Mouse (Mus musculus) MN1 (cell line): ENCODE data around the gene Henmt1.

Experiments used
- DNase-seq: peaks from one replicate; pipeline ENCODE4 v3.0.0-alpha.2; 2016; ENCODE audit warnings: low spot score

The Henmt1 gene

DNA sequence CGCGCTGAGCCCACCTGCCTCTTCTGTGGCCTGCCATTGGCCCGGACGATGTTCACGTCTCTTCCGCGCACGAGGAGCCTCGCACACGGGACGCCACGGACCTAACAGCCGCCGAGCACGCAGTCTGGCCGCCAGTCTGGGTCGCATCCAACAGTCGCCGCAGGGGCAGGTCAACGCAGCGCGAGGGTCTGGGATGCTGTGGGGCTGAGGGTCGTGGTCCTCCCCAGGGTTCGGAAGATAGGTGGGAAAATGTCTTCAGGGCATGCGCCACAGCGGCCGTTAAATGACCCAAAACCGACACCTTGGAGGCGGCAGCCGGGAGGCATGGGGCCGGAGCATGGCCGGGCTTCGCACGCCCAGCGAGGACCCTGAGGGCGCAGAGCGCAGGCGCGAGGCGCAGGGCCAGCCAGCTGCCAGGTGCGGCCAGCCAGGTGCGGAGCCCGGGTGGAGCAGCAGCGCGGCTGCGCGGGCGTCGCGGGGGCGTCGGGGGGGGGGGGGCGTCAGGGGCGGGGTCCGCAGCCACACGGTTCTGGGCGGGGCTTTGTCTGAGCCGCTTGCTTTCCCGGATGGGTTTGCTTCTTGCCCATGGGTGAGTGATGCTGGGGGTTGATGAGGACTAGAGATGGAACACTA is 444 bp downstream of the Henmt1 start, which contains the start of gene Gm9857:
TSS of gene Gm9857 (minus strand) at position 445 of the 633 bp plus-strand sequence.
- DNase-seq = no peak

DNA sequence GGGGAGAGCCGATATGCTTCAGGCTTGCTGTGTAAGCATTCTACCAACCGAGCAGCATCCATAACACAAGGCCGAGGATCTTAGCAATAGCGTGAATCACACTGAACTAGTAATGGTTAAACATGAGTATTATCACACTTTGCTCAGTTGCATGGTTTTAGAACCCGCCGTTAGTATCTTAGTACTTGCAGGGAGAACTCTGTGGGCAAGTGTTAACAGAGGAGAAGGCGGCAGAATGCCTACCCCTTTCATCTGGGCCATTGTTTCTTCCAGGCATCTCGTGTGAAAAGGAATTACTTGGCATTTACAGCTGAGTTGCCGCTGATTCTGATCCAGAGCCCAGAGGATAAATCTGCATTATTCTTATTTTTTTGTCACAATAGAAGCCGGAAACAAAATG is 1.3 kb downstream of the Henmt1 start:
- DNase-seq = no peak

DNA sequence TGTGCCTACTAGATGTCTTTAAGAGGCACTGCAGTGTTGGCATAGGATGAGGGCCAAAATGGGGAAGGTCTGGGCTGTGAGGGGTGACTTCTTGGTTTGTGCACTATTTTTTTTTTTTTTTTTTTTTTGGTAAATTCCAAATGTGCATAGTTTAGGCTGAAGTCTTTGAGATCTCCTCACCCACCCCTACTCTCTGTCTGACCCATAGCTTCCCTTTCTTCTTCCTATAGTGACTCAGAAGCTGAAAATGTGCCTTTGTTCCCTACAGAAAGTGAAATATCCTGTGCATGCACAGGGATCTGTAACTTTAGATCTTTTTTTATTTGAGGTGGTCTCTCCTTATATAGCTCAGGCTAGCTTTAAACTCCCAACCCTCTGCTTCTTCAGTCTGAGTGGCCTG is 18.3 kb downstream of the Henmt1 start:
- no peak for DNase-seq

DNA sequence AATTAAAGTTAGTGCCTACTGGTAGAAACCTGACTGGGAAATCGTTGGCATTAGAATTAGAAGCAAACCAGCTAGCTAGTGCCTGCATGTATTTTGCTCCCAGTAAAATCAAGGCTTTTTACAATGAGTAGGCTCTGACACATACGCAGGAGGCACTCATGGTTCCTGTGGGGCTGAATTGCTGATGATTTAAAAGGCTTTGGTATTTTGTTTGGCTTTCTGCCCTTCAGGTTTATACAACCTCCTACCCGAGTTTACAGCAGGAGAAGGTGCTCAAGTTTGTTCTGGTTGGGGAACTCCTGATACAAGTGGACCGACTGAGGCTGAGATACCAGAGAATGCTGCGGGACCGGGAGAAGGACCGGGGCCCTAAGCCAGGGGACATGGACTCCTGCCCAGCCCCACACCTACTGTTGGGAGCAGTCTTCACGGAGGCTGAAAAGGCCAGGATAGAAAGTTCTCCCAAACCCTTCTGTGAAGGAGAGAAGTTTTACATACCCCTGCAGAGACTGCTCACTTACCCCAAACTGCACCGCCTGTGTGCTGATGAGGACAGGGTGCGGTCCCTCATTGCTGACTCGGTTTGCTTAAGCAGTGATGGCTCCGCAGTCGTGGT is 20.1 kb downstream of the Henmt1 start:
- no peak for DNase-seq

DNA sequence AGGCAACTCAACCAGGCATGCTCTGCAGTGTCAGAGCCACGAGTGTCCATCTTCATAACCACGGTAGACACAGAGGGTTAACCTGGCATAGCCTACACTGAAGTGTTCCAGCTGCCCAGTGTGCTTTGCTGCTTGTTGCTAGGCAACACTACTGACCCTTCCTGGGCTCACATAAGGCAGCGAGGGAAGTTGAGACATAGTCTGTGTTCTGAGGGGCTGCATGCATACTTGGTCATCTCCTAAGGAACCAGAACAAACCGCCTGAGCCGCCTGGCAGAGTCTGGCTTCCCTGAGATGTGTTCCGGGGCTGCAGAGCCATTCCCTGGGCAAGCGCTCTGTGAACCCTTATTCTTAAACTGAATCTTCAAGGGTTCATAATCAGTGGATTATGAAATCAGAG is 21.6 kb downstream of the Henmt1 start:
- DNase-seq = no peak

DNA sequence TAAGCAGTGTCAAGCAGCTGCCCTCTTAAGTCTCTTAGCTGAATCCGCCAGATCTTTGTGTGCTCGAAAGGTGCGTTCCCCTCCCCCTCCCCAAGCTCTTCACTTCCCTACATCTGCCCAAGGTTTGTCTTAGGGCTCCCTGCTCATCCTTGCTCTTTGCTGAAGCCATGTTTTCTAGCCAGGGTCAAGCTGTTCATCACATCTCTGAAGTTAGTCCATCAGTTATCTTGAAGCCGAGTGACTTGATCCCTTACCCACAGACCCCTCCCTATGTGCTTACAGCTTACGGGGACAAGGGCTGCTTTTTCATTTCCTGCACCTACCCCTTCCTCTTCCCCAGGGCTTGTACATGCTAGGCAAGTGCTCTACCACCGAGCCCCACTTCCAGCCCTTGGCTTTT is 22.0 kb downstream of the Henmt1 start:
- no peak for DNase-seq

DNA sequence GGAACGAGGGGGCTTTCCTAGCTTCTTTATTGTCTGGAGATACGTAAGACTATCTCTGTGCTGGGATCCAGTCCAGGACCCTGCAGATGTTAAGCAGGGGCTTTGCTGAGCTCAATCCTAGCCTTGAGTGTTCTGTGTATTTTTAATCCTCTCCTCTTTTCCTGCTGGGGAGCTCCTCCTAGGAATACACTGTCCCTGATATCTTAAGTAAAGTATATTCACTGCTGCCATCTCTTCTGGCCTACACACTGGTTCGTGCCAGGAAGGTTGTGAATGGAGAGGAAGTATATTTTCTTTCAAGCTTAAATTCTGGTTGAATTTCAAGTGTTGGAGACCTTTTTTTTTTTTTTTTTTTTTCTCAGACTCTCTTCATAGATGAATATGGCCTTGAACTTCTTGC is 23.6 kb downstream of the Henmt1 start:
- DNase-seq = no peak

DNA sequence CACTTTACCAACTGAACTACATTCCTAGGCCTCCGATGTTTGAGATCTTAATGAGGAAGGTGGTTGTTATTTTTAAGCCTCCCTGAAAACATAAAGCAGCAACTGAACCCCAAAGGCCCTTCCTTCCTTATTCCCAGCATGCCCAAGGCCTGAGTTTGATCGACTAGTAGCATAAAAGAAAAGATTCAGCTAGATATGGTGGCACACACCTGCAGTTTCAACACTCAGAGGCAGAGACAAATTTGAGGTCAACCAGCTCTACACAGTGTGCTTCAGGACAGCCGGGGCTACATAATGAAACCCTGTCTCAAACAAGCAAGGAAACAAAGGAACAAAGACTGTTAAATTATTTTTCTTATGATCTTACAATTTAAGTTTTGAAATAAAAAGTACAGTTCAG is 24.1 kb downstream of the Henmt1 start:
- no peak for DNase-seq

DNA sequence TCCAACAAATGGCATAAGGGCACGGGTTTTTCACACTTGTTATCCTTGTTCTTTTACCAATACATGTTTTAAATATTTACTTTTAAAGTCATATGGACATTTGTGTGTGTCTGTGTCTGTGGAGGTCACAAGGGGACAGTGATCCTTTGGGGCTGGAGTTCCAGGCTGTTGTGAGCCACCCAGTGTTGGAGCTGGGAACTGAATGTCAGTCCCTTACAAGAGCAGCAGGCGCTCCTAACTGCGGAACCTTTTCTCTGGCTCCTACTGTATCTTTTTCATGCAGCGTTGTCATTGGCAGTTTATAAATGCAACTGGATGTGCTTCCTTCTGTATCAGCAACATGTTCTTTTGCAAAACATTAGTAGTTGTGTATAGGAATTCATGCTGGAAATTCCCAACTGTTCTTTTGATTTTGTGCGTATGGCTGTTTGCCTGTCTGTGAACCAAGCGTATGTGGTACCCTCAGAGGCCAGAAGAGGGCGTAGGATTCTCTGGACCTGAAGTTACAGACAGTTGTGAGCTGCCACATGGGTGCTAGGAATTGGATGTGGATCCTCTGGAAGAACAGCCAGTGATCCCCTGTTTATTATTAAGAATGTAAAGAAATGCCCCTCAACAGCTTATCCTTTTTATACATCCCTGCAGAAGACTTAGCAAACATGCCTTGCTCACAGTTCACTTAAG is 24.8 kb downstream of the Henmt1 start:
- no peak for DNase-seq

DNA sequence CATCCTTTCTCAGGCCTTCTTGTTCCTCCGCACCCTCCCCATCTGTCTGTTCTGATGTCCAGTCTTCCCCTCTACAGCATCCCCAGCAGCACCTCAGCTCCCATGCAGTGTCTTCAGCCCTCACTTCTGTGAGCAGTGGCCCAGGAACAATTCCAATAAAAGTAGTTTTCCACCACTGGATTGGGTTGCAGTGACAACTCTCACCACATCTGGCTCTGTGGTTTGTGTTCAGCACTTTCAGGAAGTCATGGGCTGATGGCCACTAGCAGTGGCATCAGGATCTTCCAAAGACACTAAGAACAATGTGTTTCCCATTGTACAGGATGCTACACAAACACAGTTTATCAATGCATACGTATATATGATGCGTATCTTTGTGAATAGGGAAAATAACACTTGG is 26.4 kb downstream of the Henmt1 start:
- DNase-seq = no peak

DNA sequence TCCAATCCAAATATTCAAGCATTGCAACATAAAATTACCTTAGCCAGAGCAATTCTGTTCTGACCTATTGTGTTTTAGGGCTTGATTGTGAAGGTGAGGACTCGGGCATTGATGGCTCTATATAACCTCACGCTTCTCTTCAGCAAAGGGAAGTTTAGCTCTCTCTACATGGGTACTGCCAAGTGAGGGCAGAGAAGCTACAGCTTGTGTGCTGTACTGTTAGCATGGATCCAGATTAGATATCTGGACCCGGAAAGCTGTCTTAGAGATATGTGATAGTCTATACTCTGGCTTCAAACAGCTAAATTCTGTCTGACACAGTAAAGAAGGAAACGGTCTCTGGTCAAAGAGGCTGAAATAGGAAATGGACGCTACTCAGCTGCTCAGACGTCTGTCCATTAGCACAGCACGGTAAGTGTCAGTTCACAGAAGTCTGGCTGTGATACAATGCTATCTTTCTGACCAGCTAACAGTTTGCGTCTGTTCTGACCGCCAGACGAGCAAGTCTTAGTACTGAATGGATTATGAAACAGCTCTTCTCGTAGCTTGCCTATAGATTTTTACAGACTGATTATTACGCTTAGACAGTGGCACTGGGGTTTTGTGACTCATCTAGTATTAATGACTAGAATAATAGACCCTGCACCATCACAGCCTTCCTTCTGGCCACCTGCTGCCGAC is 34.4 kb downstream of the Henmt1 start:
- DNase-seq = no peak

DNA sequence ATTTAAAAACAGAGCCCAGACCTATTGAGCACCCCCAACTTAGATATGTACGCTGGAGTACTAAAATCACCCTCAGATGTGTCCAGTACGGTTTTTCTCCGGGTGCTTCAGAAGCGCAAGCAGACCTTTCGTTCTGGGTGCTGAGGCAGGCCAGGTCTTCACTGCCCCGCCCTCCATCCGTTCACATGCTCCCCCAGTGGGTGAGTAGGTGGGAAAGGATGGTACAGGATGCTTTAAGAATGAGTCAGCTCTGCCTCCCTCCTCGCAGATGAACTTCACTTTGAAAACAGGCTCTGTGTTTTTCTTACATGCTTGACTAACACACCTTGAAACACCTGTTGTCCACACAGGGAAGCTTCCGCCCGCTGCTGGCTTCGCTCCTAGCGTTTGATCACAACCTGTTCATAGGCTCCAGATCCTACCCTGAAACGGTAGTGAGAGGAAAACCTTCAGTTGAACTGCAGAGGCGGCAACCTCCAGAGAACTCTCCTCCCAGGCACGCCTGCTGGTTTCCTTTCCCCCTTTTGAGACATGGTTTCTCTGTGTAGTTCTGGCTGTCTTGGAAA is 35.3 kb downstream of the Henmt1 start:
- no peak for DNase-seq

DNA sequence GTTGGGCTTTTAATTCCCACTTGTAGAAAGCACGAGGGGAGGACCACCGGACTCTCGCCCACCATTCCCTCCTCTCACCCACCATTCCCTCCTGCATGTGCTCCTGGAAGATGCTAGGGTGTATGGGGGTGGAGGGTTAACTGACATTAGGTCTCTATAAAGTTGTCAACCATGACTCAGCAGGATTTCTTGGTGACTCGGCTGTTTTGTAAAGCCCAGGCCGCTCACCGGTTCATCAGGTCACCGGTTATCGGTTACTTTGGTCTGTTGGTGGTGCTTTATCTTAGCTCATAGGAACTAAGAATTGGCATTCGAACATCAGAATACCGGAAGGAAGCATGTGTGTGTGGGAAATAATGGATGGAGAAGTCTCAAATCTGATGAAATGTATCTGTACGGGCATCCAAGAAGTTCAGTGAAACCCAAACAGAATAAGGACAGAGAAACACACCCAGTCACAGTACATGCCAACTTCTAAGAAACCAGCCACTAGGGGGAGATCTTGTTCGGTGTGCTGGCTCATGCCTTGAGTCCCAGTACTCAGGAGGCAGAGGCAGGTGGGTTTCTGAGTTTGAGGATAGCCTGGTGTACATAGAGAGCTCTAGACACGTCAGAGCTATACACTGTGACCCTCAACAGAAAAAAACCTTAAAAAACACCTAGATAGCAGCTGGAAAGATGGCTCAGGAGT is 37.8 kb downstream of the Henmt1 start:
- DNase-seq = peak; percentile 7

DNA sequence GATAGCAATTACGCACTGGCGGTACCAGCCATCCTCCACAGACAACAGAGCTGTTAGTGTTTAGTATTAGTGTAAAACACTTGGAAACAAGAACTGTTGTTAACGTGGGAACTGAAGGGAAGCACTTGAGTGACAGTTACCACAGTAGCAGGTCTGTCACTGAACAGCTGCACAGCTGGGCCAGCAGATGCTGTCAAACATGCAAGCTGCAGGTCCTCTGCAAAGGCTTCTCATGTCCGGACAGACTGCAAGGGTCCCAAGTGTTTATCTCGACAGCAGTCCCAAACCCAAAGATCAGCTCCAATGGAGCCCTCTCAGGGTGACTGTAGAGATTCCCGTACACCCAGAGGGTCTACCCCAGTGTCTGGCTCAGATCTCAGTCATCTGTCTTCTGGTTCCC is 42.3 kb downstream of the Henmt1 start:
- no peak for DNase-seq

DNA sequence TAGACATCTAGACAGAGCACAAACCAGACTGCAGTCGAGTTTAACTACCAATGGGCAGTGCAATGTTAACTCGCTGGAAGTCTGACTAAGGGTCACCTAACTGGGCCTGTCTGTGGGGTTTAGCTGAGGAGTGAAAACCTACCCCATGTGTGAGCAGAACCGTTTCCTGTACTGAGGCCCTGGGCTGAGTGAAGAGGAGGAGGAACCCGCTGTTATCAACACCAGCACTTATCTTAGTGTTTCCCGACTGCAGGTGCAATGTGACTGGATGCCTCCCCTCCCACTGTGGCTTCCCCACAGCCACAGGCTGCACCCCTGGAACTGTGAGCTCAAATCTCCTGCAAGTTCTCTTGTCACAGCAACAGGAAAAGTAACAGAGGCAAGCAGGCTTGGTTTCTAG is 44.3 kb downstream of the Henmt1 start:
- DNase-seq = no peak

DNA sequence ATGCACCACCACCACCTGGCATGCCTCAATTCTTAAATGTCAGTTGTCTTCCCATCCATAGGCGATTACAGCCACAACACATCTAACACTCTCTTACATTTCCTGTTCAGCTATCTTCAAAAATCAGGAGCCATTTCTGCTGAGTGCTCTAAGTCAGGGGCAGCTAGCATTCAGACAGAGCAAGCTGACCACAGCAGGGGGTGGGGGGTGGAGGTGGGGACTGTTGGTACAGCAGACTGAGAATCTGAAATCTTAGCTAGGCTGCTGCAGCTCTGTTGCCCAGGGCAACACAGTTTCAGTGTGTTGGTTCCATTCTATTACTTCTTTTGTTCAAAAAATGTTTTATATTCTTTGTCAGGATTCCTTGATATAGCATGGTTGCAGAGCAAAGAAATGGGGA is 46.9 kb downstream of the Henmt1 start:
- no peak for DNase-seq

DNA sequence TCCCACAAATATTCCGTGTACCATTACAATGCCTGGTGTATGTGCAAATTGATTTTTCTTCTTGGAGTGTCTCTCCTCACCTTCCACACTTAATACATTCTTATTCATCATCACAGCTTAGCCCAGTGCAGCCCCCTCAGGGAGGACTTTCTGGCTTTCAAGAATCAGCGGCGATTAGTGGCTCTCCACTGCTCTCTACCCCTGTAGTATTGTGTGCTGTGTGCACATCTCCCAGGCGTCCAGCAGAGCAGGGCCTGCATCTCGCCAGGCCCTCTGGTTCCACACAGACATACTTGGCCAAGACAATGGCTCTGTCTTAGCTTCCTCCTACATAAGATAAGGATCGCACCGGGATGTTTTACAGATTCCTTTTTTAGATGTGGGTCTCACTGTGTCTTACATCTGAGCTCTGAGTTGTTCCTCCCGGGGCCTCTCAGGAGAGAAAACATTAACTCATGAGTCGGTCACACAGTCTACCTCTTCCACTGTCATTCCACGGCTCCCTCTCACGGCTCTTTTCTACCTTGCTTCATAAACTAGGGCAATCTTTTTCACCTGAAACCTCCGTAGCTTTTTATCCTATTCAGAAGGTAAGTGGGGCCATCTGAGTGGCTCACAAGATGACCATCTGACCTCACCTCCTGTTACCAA is 47.5 kb downstream of the Henmt1 start:
- DNase-seq = no peak

DNA sequence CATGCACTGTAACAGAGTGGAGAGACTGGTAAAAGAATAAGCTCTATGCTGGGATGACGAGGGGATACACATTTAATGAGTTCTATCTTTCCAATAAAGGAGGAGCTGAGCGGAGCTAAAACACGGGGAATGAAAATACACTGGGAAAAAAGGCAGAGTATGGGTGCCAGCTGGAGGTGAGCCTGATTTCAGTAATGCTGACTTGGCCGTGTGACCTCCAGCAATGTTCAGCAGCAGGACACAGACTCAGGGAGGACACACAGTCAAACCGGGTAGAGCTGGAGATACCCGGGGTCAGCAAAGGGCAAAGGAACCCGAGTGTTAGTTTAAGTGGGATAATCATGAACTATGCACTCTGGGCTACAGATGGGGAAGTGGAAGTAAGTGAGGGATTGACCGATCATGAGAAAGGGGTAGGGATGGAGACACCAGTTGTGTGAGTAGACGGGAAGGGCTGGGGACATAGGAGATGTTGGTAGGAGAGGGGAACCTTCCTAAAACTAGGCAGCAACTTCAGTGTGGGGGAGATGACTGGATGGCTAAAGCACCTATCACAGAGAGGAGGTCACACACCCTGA is 50.4 kb downstream of the Henmt1 start:
- no peak for DNase-seq

DNA sequence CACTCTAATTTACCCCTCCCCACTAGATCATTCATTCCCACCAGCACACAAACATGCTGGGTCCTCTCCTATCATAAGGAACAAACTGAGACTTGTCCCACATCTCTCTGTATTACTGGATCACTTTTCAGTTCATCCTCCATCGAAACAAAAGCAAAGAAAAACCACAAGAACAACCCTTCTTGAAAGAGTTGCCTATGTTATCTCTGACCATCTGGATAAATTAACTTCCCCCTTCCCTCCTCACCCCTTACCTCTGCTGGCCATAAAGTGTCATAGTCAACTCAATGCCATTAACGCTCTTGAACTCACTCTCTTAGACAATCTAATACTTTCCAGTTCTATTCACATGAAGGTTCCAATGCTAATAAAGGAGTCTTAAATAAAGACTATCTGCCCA is 54.8 kb downstream of the Henmt1 start:
- DNase-seq = no peak

DNA sequence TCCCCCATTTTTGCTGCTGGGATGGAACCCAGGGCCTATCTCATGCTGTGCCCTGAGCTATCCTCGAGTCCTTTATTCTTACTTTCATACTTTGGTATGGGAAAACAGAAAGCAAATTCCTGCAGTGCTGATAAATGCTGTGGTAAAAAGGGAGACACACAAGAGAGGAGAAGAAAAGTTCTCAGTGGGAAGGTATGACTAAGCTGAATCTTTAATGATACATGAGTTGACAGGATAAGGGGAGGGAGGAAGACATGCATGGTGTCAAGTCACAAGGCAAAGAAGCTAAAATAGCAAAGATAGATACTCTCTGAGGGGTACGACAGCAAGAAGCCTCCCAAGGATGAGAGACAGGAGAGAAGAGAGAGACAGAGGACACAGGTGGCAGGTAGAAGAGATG is 55.7 kb downstream of the Henmt1 start:
- DNase-seq = no peak

DNA sequence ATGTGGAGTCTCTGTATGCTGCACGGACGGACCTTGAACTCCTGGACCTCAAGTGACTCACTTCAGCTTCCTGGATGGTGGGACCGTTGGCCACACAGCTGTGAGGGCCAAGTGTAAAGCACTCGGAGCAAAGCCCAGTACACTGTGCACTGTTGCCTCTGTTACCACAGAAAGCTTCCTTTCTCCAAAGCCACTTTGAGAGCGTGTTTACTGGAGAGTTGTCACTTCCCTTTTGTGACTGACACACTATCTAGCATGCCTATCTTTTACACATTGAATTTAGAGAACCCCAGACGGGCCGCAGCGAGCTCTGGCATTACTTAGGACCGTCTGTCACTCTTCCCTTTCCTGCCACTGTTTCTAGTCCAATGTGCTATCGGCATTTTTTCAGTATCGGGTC is 57.6 kb downstream of the Henmt1 start:
- no peak for DNase-seq
